ENCODE assay signal across 17 mouse cellular contexts in the genomic region with DNA sequence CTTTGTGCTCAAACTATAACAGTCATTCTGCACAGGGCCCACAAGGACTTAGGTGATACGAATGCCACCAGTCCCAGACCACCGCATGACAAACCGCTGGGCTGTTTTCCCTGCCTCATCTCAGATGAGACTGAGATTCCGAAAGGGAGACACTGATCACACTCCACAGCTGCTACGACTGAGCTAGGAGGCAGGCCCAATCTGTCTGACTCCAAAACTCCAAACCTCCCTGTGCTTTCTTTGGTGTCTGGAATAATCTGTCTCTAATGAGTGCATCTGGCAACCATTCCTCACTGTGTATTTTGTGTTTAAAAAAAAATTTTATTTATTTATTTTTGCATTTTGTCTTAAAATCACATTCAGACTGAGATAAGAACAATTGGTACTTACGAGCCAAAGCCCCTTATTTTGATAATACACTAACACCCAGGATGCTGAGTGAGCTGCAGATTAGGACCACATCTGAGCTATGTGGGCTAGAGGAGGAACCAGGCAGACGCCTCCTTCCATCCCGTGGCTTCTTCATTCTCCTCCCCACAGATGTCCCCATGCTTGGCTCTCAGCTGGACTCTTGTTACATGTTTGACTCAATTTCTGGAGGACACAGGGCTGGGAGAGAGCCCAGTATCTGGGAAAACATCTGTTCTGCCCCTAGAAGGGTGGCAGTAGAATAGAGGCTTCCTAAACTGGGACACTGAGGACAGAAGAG.
A peak's percentile ranks its signal among the peaks of the same experiment; 100 is the strongest.
DNase-seq lines count a peak whose midpoint lies in the region; ATAC-seq and TF ChIP-seq lines count a peak whose summit lies in the region.
"Had no signal": no experiment of that assay in that cellular context is flagged by ENCODE, and none has a peak within 500 bp of the region (broad histone marks: within the 10 kb centered on the region; RNA-seq: fewer than 3 reads in every experiment).

No protein-coding gene starts in this region.

- WGBS in forebrain, postnatal 0 days: 76% methylated on average over 8 of the region's 8 CpGs
- WGBS in forebrain, embryonic 12.5 days: 83% methylated on average over 8 of the region's 8 CpGs
- 63% methylated on average over 8 of the region's 8 CpGs for WGBS in lung, embryonic 14.5 days
- 84% methylated on average over 8 of the region's 8 CpGs for WGBS in midbrain, embryonic 10.5 days
- WGBS in midbrain, embryonic 11.5 days: 73% methylated on average over 8 of the region's 8 CpGs

- H3K4me2 ChIP-seq in forebrain, postnatal 0 days (ENCODE audit: low read depth): no peak overlapping the region
- no peak overlapping the region for H3K4me2 ChIP-seq in forebrain, embryonic 12.5 days
- no peak overlapping the region for H3K4me2 ChIP-seq in lung, embryonic 14.5 days
- H3K4me2 ChIP-seq in midbrain, embryonic 11.5 days: no peak overlapping the region
- H3K4me2 ChIP-seq: embryonic facial prominence, embryonic 13.5 days; heart, embryonic 12.5 days; hindbrain, embryonic 15.5 days had no signal

- TF ChIP-seq CTCF in forebrain, postnatal 0 days (IDR thresholded peaks at IDR 0.05; ENCODE audit: low read depth): no peak
- no peak for TF ChIP-seq CTCF in lung, embryonic 14.5 days (IDR thresholded peaks at IDR 0.05; ENCODE audit: low read depth)

- peak; percentile 79 for ATAC-seq in forebrain, postnatal 0 days
- ATAC-seq in forebrain, embryonic 12.5 days (ENCODE audit: low FRiP score): no peak
- no peak; the same call in 1 of the 2 replicates for ATAC-seq in lung, embryonic 14.5 days (ENCODE audit: insufficient read depth)
- no peak for ATAC-seq in midbrain, embryonic 11.5 days (ENCODE audit: low FRiP score)
- ATAC-seq: activated CD4-positive, CD25-positive, alpha-beta regulatory T cell, adult 4 months; Patski had no signal

- no peaks in the 10 kb centered on the region for H3K4me1 ChIP-seq in forebrain, postnatal 0 days (ENCODE audit: insufficient read depth)
- H3K4me1 ChIP-seq in forebrain, embryonic 12.5 days: peaks cover 6% of the 10 kb centered on the region; the same call in 1 of the 2 replicates
- no peaks in the 10 kb centered on the region for H3K4me1 ChIP-seq in lung, embryonic 14.5 days (ENCODE audit: insufficient read depth)
- peaks cover 74% of the 10 kb centered on the region for H3K4me1 ChIP-seq in midbrain, embryonic 10.5 days
- peaks cover 16% of the 10 kb centered on the region for H3K4me1 ChIP-seq in midbrain, embryonic 11.5 days (ENCODE audit: control insufficient read depth, insufficient read depth, low read length)

- DNase-seq in forebrain, postnatal 0 days: no peak
- peak; percentile 30 for DNase-seq in lung, embryonic 14.5 days
- DNase-seq in lung, postnatal 4 days: no peak
- no peak for DNase-seq in midbrain, embryonic 10.5 days (ENCODE audit: low spot score)
- no peak for DNase-seq in midbrain, embryonic 11.5 days (ENCODE audit: low spot score, missing footprints)
- DNase-seq: cerebellum, adult 18-20 months; cerebellum, adult 9-11 months; cerebellum, postnatal 36 days; gastrocnemius, adult 2 months; gastrocnemius, postnatal 25 days; heart, postnatal 36 days had no signal

- no peaks in the 10 kb centered on the region for H3K36me3 ChIP-seq in forebrain, postnatal 0 days (ENCODE audit: insufficient read depth)
- no peaks in the 10 kb centered on the region for H3K36me3 ChIP-seq in forebrain, embryonic 12.5 days (replicated peaks)
- H3K36me3 ChIP-seq in lung, embryonic 14.5 days (ENCODE audit: insufficient read depth): no peaks in the 10 kb centered on the region
- 0 out of 2 replicates have a peak, but pooled peaks cover 4% of the 10 kb centered on the region for H3K36me3 ChIP-seq in midbrain, embryonic 10.5 days
- H3K36me3 ChIP-seq in midbrain, embryonic 11.5 days (ENCODE audit: control insufficient read depth, insufficient read depth, low read length): no peaks in the 10 kb centered on the region
- H3K36me3 ChIP-seq: embryonic facial prominence, embryonic 13.5 days; heart, embryonic 12.5 days; hindbrain, embryonic 15.5 days had no signal

- H3K4me3 ChIP-seq in forebrain, postnatal 0 days (ENCODE audit: low read depth, low read length): no peak overlapping the region
- no peak overlapping the region for H3K4me3 ChIP-seq in forebrain, embryonic 12.5 days (replicated peaks)
- H3K4me3 ChIP-seq in lung, embryonic 14.5 days (ENCODE audit: low read depth, low read length): no peak overlapping the region
- H3K4me3 ChIP-seq in midbrain, embryonic 10.5 days: no peak overlapping the region
- H3K4me3 ChIP-seq in midbrain, embryonic 11.5 days (ENCODE audit: low read depth, low read length): no peak overlapping the region
- H3K4me3 ChIP-seq: embryonic facial prominence, embryonic 13.5 days; gastrocnemius, adult 2 months; heart, embryonic 12.5 days; hindbrain, embryonic 15.5 days had no signal

- no peaks in the 10 kb centered on the region for H3K9me3 ChIP-seq in forebrain, postnatal 0 days (ENCODE audit: low read length)
- H3K9me3 ChIP-seq in forebrain, embryonic 12.5 days: no peaks in the 10 kb centered on the region
- H3K9me3 ChIP-seq in lung, embryonic 14.5 days (ENCODE audit: low read depth, low read length): no peaks in the 10 kb centered on the region
- no peaks in the 10 kb centered on the region for H3K9me3 ChIP-seq in midbrain, embryonic 10.5 days (replicated peaks)
- no peaks in the 10 kb centered on the region for H3K9me3 ChIP-seq in midbrain, embryonic 11.5 days (ENCODE audit: control insufficient read depth, low read length)
- H3K9me3 ChIP-seq: embryonic facial prominence, embryonic 13.5 days; heart, embryonic 12.5 days; hindbrain, embryonic 15.5 days had no signal

- no peak overlapping the region for H3K9ac ChIP-seq in forebrain, postnatal 0 days
- no peak overlapping the region for H3K9ac ChIP-seq in forebrain, embryonic 12.5 days
- H3K9ac ChIP-seq in lung, embryonic 14.5 days: no peak overlapping the region
- no peak overlapping the region for H3K9ac ChIP-seq in midbrain, embryonic 11.5 days (ENCODE audit: low read length)
- H3K9ac ChIP-seq: embryonic facial prominence, embryonic 13.5 days; heart, embryonic 12.5 days; hindbrain, embryonic 15.5 days had no signal

- H3K27ac ChIP-seq in forebrain, postnatal 0 days (ENCODE audit: low read depth, low read length): no peak overlapping the region
- H3K27ac ChIP-seq in forebrain, embryonic 12.5 days: no peak overlapping the region
- H3K27ac ChIP-seq in lung, embryonic 14.5 days (ENCODE audit: low read depth): no peak overlapping the region
- peak overlapping the region; percentile 52 for H3K27ac ChIP-seq in midbrain, embryonic 10.5 days (replicated peaks)
- H3K27ac ChIP-seq in midbrain, embryonic 11.5 days (ENCODE audit: low read depth, low read length): no peak overlapping the region
- H3K27ac ChIP-seq: embryonic facial prominence, embryonic 13.5 days; gastrocnemius, adult 2 months; hindbrain, embryonic 15.5 days had no signal

- no peaks in the 10 kb centered on the region for H3K27me3 ChIP-seq in forebrain, postnatal 0 days (ENCODE audit: insufficient read depth, low read length)
- peaks cover 52% of the 10 kb centered on the region for H3K27me3 ChIP-seq in forebrain, embryonic 12.5 days
- H3K27me3 ChIP-seq in lung, embryonic 14.5 days (ENCODE audit: insufficient read depth, low read length): no peaks in the 10 kb centered on the region
- H3K27me3 ChIP-seq in midbrain, embryonic 10.5 days (ENCODE audit: low read depth, poor library complexity, severe bottlenecking): peaks cover 43% of the 10 kb centered on the region
- H3K27me3 ChIP-seq in midbrain, embryonic 11.5 days (ENCODE audit: control insufficient read depth, insufficient read depth, low read length): no peaks in the 10 kb centered on the region; the same call in none of the 2 replicates
- H3K27me3 ChIP-seq: heart, embryonic 12.5 days; hindbrain, embryonic 15.5 days; Patski had no signal
